Mouse (Mus musculus) intestine, embryonic 16.5 days (tissue): Measurements from ENCODE around the gene Efs. TPM values are rescaled to one million over a fixed set of nuclear protein-coding genes. Genes with fewer than 3 reads are reported as not detected.

Source experiments
- ATAC-seq: fragments of 200-750 bp; cut with Nextera tagmentation; 2 replicates; pipeline ENCODE4 v1.8.0; 2017; ENCODE audit warnings: moderate TSS enrichment, moderate library complexity
- H3K27ac ChIP-seq: fragments of 300-500 bp; sonication (generic); 2 replicates; pipeline ENCODE4 v1.5.1; 2014; ENCODE audit warnings: mild to moderate bottlenecking, low read length
- H3K27me3 ChIP-seq: fragments of 300-500 bp; sonication (generic); replicated peaks from 2 replicates; pipeline ENCODE4 v1.6.1; 2014; ENCODE audit warnings: low read length, control low read depth, mixed read lengths; ENCODE audit not compliant: control insufficient read depth, insufficient read depth
- H3K36me3 ChIP-seq: fragments of 300-500 bp; sonication (generic); 2 replicates; pipeline ENCODE4 v1.6.1; 2014; ENCODE audit warnings: low read length, control low read depth; ENCODE audit not compliant: control insufficient read depth, insufficient read depth
- H3K4me1 ChIP-seq: fragments of 300-500 bp; sonication (generic); 2 replicates; pipeline ENCODE4 v1.6.1; 2014; ENCODE audit warnings: low read length, control low read depth, mixed read lengths; ENCODE audit not compliant: control insufficient read depth, insufficient read depth
- H3K4me2 ChIP-seq: fragments of 300-500 bp; sonication (generic); 2 replicates; pipeline ENCODE4 v1.6.1; 2014; ENCODE audit warnings: low read depth, low read length, control low read depth
- H3K4me3 ChIP-seq: fragments of 300-500 bp; sonication (generic); 2 replicates; pipeline ENCODE4 v1.5.1; 2014; ENCODE audit warnings: mild to moderate bottlenecking, low read length
- H3K9ac ChIP-seq: fragments of 300-500 bp; sonication (generic); 2 replicates; pipeline ENCODE4 v1.6.1; 2014; ENCODE audit warnings: low read depth, low read length
- H3K9me3 ChIP-seq: fragments of 300-500 bp; sonication (generic); 2 replicates; pipeline ENCODE4 v1.6.1; 2016; ENCODE audit warnings: low read length, control low read depth; ENCODE audit not compliant: control insufficient read depth
- WGBS: fragments of 180-500 bp; shearing (Covaris S2); extraction: QIAGEN DNeasy Blood & Tissue Kit; methylation state at CpG from one replicate; pipeline ENCODE4 v1.1.7; 2014; 5-methylcytosine and 5-hydroxymethylcytosine counted together
- polyA plus RNA-seq: library from polyadenylated mRNA; unstranded; fragments of >200 nt; fragmentation: Nextera tagmentation; extraction: Ambion mirVana; gene quantifications from 2 replicates; pipeline ENCODE4 v1.2.1, GENCODE M21; 2015

The Efs gene
- polyA plus RNA-seq, 1 experiment from 2014 or later, result 17.1 TPM

- H3K36me3 ChIP-seq, result no peaks in the 10 kb centered on the region
- no peak overlapping the region for H3K4me3 ChIP-seq
- no peak overlapping the region for H3K4me2 ChIP-seq
- 75% methylated on average over 7 of the region's 7 CpGs for WGBS
- H3K27ac ChIP-seq, result no peak overlapping the region
- ATAC-seq, result no peak
- H3K4me1 ChIP-seq, result peaks cover 14% of the 10 kb centered on the region
- no peak overlapping the region for H3K9ac ChIP-seq
- no peaks in the 10 kb centered on the region for H3K9me3 ChIP-seq
- peaks cover 4% of the 10 kb centered on the region; the same call in 1 of the 2 replicates for H3K27me3 ChIP-seq
These were observed 17.2 kb downstream of the Efs start for GRCm38 (mm10) chr14:54908682-54909081.

- Histone ChIP-seq H3K9ac (no peak overlapping the region), H3K27me3 (no peaks in the 10 kb centered on the region), H3K27ac (no peak overlapping the region), H3K4me3 (no peak overlapping the region), H3K9me3 (no peaks in the 10 kb centered on the region), H3K4me1 (no peaks in the 10 kb centered on the region), H3K36me3 (no peaks in the 10 kb centered on the region), H3K4me2 (no peak overlapping the region)
- ATAC-seq, result no peak
- WGBS, result 91% methylated on average over 4 of the region's 4 CpGs
These were observed 22.3 kb downstream of the Efs start for GRCm38 (mm10) chr14:54903641-54904040.

GRCm38 (mm10) chr14:54900383-54900782 is 25.5 kb downstream of the Efs start:
- Histone ChIP-seq H3K9ac (no peak overlapping the region), H3K4me2 (no peak overlapping the region), H3K4me3 (no peak overlapping the region), H3K36me3 (peaks cover 11% of the 10 kb centered on the region; the same call in 1 of the 2 replicates), H3K9me3 (no peaks in the 10 kb centered on the region), H3K27me3 (no peaks in the 10 kb centered on the region), H3K4me1 (0 out of 2 replicates have a peak, but pooled peaks cover 4% of the 10 kb centered on the region), H3K27ac (no peak overlapping the region)
- ATAC-seq, result peak; percentile 59
- WGBS, result 4% methylated on average over 3 of the region's 3 CpGs

GRCm38 (mm10) chr14:54897445-54897844 is 28.5 kb downstream of the Efs start:
- no peak for ATAC-seq
- H3K4me1 ChIP-seq, result peaks cover 9% of the 10 kb centered on the region; the same call in 1 of the 2 replicates
- no peak overlapping the region for H3K9ac ChIP-seq
- no peak overlapping the region for H3K4me3 ChIP-seq
- 51% methylated on average over 2 of the region's 2 CpGs for WGBS
- H3K27me3 ChIP-seq, result no peaks in the 10 kb centered on the region
- H3K4me2 ChIP-seq, result no peak overlapping the region
- peaks cover 11% of the 10 kb centered on the region; the same call in 1 of the 2 replicates for H3K36me3 ChIP-seq
- no peak overlapping the region for H3K27ac ChIP-seq
- H3K9me3 ChIP-seq, result no peaks in the 10 kb centered on the region

- WGBS, result under 1% methylated on average over 51 of the region's 54 CpGs
- no peaks in the 10 kb centered on the region for H3K9me3 ChIP-seq
- H3K9ac ChIP-seq, result peak overlapping the region; percentile 99
- H3K4me3 ChIP-seq, result peak overlapping the region; percentile 92
- H3K4me1 ChIP-seq, result peaks cover 9% of the 10 kb centered on the region; the same call in 1 of the 2 replicates
- H3K4me2 ChIP-seq, result peak overlapping the region; percentile 73
- peaks cover 11% of the 10 kb centered on the region; the same call in 1 of the 2 replicates for H3K36me3 ChIP-seq
- peak overlapping the region; percentile 96 for H3K27ac ChIP-seq
- H3K27me3 ChIP-seq, result no peaks in the 10 kb centered on the region
- peak; percentile 71 for ATAC-seq
These were observed 31.4 kb downstream of the Efs start for GRCm38 (mm10) chr14:54894296-54895151.

- Histone ChIP-seq H3K4me3 (peak overlapping the region; percentile 92), H3K9ac (peak overlapping the region; percentile 99), H3K9me3 (no peaks in the 10 kb centered on the region), H3K27ac (peak overlapping the region; percentile 96), H3K4me2 (peak overlapping the region; percentile 47), H3K27me3 (no peaks in the 10 kb centered on the region), H3K4me1 (peaks cover 9% of the 10 kb centered on the region; the same call in 1 of the 2 replicates), H3K36me3 (peaks cover 11% of the 10 kb centered on the region; the same call in 1 of the 2 replicates)
- ATAC-seq, result peak; percentile 99
- WGBS, result under 1% methylated on average over 38 of the region's 38 CpGs
These were observed 32.2 kb downstream of the Efs start for GRCm38 (mm10) chr14:54893651-54894181.

- H3K4me2 ChIP-seq, result peak within 1 kb of the TSS; percentile 47
- peak within 1 kb of the TSS; percentile 92 for H3K4me3 ChIP-seq
- ATAC-seq, result no peak
- H3K9ac ChIP-seq, result peak within 1 kb of the TSS; percentile 58; the same call in 1 of the 2 replicates
- H3K36me3 ChIP-seq, result peaks cover 5% of the 10 kb centered on the region; the same call in 1 of the 2 replicates
- no peaks in the 10 kb centered on the region for H3K9me3 ChIP-seq
- H3K27me3 ChIP-seq, result no peaks in the 10 kb centered on the region
- H3K27ac ChIP-seq, result peak within 1 kb of the TSS; percentile 75
- peaks cover 9% of the 10 kb centered on the region; the same call in 1 of the 2 replicates for H3K4me1 ChIP-seq
- WGBS, result 95% methylated on average over 3 of the region's 3 CpGs
These were observed 33.7 kb downstream of the Efs start, which contains the start of gene Pabpn1 for GRCm38 (mm10) chr14:54892200-54892599. Gene Pabpn1 (plus strand): TSS chr14:54892500.

GRCm38 (mm10) chr14:54885309-54885708 is 40.6 kb downstream of the Efs start:
- Histone ChIP-seq H3K9ac (peak overlapping the region; percentile 45; the same call in 1 of the 2 replicates), H3K4me1 (peaks cover 21% of the 10 kb centered on the region), H3K27me3 (no peaks in the 10 kb centered on the region), H3K9me3 (no peaks in the 10 kb centered on the region), H3K4me3 (peak overlapping the region; percentile 66; the same call in 1 of the 2 replicates), H3K36me3 (peaks cover 4% of the 10 kb centered on the region; the same call in 1 of the 2 replicates), H3K27ac (no peak overlapping the region), H3K4me2 (peak overlapping the region; percentile 77)
- ATAC-seq, result no peak
- WGBS, result 82% methylated on average over 11 of the region's 11 CpGs

GRCm38 (mm10) chr14:54884022-54884712 is 41.8 kb downstream of the Efs start:
- Histone ChIP-seq H3K4me1 (peaks cover 21% of the 10 kb centered on the region), H3K4me2 (peak overlapping the region; percentile 77), H3K9me3 (no peaks in the 10 kb centered on the region), H3K4me3 (peak overlapping the region; percentile 66), H3K36me3 (peaks cover 4% of the 10 kb centered on the region; the same call in 1 of the 2 replicates), H3K9ac (peak overlapping the region; percentile 84), H3K27ac (peak overlapping the region; percentile 93), H3K27me3 (no peaks in the 10 kb centered on the region)
- WGBS, result 13% methylated on average over 21 of the region's 21 CpGs
- ATAC-seq, result peak; percentile 22; the same call in 1 of the 2 replicates
